Mouse (Mus musculus) embryo, embryonic 10.5 days (tissue): ENCODE measurements around the gene Trim80.

ENCODE experiments used
- DNase-seq: peaks from one replicate; pipeline ENCODE4 v3.0.0-alpha.2; 2015; ENCODE audit warnings: low spot score

Gene Trim80

DNA sequence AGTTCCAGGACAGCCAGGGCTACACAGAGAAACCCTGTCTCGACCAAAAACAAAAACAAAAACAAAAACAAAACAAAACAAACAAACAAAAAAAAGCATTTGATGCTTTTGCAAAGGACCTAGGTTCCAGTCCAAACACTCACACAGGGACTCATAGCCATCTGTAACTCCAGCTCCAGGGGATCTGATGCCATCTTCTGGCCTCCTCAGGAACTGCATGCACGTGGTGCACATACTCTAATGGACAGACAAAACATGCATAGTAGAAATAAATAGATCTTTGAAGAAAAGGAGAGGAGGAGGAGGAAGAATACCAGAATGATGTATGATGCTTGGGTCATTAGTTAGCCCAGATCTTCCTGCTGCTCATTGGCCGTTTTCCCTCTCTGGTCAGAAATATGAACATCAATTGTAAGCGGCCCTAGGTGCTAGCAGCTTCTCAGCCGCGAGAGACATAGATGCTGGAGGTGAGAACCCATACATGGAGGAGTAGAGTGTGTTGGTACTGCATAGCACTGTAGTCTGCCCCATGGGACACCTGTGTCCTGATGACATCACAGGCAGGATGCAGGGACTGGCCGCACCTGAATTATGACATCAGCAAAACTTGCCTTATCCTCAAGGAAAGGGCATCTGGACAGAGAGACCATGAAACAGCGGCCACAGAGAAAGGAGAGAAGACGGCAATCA, at the start of gene Trim80:
TSS of gene Trim80 (plus strand) at position 640 of the 690 bp plus-strand sequence.
- no peak for DNase-seq

DNA sequence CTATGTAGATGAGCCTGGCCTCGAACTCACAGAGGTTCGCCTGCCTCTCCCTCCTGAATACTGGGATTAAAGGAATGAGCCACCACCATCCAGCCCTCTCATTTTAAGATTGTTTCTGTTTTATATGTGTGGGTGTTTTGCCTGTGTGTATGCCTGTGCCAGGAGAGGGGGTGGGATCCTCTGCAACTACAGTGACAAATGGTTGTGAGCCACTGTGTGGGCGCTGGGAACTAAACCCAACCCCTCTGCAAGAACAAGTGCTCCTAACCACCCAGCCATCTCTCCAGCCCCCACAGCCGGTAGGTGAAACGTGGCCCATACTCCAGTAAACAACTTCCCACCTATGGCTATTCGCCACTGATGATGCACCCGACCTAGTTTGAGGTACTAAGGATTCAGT, 49.0 kb upstream of the Trim80 start:
- DNase-seq: no peak

DNA sequence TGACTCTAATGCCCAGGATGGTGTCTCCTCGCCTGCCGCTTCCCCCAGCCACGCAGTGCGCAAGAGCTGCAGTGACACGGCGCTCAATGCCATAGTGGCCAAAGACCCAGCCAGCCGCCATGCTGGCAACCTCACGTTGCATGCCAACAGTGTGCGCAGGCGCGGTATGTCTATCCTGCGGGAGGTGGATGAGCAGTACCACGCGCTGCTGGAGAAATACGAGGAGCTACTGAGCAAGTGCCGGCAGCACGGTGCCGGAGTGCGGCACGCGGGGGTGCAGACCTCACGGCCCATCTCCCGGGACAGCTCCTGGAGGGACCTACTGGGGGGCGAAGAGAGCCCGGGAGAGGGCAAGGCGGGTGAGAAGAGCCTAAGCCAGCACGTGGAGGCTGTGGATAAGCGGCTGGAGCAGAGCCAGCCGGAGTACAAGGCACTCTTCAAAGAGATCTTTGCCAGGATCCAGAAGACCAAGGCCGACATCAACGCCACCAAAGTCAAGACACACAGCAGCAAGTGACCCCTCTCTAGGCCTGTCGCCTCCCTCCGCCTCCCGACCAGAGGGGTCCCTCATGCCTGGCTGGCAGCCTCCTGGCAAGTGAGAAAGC, 46.5 kb upstream of the Trim80 start:
- no peak for DNase-seq

DNA sequence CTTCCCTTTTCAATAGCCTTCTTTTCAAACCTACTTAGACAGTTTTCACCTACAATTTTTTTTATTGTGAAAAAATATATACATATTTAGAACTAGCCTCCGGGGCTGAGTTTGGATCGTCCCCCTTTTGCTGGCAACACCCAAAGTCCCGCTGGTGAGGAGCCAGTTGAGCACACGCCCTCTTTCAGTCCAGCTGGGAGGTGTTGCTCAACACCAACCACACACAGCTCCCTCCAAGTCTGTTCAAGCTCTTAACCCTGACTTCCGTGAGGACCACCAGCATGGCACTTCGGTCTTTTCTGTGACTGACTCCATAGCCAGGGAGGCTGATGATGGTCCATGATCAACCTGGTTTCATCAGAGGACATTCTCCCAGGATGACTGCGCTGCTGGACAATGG, 42.3 kb upstream of the Trim80 start:
- DNase-seq: no peak

DNA sequence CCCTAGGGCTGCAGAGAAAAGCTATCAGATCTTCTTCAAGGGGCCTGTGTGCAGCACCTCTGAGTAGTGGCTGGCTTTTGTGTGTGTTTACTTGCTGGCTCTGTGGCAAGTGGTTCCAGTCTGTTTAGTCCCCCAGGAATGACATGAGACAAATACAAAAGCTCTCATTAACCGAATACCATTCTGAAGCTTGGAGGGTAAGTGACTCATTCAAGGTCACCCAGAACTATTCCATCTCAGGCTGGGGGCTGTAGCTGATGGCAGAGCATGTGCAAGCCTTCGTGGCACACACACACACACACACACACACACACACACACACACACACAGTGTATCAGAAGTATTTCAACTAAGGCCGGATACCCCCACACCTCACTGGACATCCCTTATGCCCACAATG, 40.2 kb upstream of the Trim80 start:
- no peak for DNase-seq

DNA sequence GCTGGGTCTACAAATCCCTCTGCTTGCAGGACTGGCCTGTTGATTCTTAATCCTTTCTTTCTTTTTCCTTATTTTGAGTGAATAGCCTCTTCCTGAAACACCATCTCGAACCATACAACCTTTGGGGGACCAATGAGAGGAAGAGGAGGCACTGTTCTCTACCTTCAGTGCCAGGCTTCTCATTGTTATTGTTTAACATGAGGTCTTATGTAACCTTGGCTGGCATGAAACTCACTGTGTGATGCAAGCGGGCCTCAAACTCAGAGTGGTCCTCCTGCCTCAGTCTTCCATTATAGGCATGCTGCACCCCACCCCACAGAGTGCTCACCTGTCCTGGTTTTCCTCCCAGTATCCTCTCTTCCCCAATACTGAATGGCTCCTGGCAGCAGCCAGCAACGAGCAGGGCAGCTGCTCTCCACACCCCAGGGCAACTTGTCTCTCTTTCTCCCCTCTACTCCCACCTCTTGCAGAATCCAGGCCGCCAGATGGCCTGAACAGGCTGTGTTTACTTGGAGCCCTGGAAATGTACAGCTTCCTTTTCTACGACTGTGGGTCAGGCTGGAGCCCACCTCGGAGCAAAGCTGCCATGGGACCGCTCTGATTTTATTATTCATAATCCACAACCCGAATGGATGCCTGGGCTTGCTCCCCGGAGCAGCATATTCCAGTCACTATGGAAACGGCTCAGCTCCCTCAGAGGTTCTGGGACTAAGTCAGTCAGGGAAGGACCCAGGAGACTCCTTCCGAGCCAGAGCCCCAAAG, 39.5 kb upstream of the Trim80 start:
- no peak for DNase-seq

DNA sequence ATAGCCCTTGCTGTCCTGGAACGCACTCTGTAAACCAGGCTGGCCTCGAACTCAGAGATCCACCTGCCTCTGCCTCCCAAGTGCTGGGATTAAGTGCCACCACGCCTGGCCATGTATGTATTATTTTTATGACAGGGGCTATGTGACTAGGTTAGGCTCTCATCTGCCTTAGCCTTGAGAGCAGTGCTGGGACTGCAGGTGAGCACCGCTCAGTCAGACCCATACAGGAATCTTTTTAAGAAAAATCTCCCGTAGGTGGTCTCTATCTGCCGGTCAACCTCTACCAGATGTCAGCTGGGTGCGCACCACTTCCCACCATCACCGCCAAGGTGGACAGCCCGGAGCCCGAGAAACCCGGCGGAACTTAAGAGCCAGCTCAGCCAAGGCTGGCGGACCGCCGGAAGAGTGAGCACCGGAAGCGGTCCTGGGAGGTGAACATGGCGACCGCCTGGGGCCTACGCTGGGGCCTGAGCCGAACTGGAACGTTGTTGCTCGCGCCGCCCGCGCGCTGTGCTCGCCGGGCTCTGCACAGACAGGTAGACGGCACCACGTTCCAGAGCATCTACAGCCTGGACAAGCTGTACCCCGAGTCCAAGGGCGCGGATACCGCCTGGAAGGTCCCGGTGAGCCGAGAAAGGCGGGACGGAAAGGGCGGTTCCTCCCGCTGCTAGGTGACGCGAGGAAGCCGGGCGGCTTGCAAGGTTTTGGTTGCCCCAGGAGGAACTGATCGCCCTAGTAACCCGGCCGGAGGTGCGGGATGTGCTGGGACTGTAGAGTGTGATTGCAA, 36.8 kb upstream of the Trim80 start, which contains the start of gene Mrpl58:
TSS of gene Mrpl58 (plus strand) at position 415 of the 787 bp plus-strand sequence.
- peak; percentile 92 for DNase-seq

DNA sequence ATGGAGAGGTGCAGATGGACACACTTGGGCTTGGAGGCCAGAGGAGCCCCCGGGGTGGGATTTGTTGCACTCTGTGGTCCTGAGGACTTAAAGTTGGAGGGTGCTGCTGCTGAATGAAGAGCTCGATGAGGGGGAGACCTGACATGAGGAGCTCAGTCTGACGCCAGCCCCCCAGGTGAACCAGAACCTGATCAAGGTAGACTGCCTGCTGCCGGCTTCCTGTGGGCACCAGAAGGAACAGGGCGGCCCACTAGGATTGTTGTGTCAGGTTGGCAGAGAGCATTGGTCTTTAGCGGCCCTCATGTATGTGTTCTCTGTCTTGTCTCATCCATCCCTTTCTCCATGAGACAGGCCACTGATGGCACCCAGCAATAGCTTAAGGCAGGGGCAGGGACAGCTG, 34.6 kb upstream of the Trim80 start:
- DNase-seq: no peak

DNA sequence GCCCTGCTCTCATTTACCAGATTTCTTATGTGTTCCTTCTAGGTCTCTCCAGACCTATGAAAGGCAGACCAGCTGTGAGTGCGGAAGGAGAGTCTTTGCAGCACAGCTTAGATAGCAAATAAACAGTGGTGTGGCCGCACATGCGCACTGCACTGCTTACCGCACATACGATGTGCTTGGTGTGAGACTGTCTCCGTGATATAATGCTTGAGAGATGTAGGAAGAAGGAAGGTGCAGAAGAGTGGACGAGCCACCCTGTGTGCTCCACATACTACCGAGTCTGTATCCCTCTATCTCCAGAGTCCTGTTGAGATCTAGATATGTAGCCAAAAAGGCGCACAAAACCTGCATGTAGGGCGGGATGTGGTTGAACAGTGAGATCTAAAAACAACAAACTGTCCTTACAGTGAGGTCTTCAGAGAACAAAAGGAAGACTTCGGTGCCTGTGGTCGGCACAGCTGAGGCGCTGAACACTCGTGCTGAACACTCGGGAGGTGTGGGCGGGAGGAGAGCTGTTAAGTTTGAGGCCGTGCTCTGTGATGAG, 33.4 kb upstream of the Trim80 start:
- DNase-seq: no peak

DNA sequence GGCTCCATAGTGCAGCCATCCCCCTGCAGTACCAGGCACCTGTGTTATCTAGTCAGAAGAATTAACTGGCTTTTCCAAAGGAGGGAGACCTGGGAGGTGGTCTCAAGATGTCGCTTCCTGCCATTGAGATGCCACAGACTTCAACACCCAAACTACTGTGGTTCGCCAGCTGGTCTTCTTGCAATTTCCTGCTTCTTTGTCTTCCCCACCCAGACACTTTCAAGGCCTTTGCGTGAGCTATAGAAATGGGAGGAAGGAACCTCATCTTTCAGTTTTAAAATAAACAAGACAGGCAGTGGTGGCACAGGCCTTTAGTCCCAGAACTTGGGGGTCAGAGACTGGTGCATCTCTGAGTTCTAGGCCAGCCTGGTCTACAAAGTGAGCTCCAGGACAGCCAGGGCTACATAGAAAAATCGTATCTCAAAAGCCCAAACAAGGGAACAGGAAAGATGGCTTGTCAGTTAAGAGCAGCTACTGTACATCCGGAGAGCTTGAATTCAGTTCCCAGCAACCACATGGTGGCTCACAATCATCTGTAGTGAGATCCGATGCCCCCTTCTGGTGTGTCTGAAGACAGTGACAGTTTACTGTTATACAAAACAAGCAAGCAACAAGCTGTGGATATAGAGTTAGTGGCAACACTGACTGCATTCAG, 32.0 kb upstream of the Trim80 start:
- no peak for DNase-seq

DNA sequence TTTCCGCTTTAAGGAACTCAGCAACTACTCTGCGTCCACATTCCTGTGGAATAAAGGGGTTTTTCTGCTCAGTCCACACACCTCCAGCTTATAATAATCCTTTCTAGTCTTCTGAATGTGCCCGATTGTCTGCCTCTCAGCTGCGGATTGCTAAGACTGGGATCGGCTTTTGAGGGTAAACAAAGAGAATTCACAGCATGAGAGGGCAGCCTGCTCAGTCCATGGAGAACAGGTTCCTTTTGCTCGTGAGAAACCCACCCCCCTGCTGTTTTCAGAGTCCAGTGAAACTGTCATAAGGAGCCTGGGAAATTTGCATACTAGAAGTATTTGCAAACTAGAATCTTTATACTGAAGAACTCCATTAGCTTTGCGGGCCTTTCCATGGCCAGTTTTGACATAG, 30.8 kb upstream of the Trim80 start:
- DNase-seq: peak; percentile 64

DNA sequence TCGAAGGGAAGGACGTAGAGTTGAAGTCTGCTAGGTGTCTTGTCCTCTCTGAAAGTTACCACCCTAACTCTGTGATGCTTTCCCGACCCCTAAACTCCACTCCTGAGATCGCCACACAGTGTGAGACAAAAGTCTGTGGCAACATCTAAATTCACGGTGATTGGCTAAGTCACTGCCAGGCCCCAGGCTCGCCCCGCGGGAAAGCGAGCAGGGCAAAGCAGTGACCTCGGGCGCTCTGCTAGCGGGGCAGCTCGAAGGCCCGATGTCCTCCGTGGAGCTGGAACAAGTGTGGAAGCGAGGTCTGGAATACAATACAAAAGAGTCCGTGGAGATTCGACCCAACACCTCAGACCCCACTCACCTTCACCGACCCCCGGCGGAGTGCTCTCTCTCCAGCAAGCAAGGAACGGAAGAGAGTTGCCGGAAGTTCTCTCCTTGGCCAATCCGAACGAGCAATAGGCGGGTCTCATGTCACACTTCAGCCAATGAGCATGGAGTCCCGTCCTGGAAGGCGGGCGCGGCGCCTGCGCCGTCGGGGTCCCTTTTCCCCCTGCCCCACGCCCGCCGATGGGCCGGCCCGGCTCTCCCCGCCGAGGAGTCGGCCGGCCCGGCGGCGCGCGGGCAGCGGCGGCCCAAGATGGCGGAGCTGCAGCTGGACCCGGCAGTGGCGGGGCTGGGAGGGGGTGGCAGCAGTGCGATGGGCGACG, 20.7 kb upstream of the Trim80 start, which contains the start of the genes Atp5h and Kctd2:
TSS of gene Atp5h (minus strand) at position 432 of the 707 bp plus-strand sequence.
TSS of gene Kctd2 (plus strand) at position 598 of the 707 bp plus-strand sequence.
- DNase-seq: peak; percentile 98

DNA sequence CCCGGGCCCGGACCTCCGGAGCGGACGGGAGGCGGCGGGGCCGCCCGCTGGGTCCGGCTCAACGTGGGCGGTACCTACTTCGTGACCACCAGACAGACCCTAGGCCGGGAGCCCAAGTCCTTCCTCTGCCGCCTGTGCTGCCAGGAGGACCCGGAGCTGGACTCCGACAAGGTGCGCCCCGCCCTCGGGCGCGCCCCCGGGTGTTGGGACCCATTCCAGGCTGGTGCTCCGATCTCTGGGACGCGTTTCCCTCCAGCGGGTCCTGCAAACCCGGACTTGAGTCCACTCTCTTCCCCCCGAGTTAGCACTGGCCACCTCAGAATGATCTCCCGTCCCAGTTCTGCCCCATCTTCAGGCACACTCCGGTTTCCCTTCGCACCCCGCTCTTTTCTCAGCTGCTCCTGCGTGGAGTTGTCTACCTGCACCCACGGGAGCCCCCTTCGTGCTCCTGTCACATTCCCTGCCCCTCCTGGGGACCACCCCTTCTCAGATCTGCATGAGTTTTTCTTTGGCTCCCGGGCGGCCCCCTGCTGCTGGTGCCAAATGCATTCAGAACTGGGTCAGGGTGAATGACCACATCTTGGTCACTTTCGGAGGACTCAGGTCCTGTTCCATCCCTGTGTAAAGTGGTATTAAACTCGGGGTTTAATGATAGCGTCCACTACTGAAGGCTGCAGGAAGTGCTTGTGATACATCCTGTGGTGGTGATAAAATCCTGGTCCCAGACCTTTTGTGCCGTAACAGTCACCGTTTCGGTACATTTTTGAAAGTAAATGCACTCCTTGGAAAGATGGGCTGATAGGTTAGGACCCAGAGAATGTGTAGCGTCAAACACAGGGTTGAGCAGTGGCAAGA, 19.8 kb upstream of the Trim80 start:
- peak; percentile 59 for DNase-seq

DNA sequence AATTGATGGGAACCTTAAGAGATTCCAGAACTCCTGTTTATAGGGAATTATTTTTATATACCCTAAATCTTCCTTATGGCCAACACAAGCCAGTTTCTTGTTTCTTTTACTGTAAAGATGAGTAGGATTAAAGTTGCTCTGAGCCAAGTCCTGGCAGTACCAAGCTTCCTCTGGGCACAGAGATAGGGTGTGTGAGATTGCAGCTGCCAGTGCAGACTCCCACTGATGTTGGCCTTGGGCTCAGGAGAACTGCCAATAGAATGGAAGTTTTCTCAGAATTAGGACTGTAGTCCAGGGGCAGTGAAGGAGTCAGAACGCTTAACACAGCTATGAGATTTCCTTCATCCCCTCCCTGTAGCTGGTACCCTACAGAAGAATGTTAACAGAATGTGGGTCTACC, 19.0 kb upstream of the Trim80 start:
- no peak for DNase-seq

DNA sequence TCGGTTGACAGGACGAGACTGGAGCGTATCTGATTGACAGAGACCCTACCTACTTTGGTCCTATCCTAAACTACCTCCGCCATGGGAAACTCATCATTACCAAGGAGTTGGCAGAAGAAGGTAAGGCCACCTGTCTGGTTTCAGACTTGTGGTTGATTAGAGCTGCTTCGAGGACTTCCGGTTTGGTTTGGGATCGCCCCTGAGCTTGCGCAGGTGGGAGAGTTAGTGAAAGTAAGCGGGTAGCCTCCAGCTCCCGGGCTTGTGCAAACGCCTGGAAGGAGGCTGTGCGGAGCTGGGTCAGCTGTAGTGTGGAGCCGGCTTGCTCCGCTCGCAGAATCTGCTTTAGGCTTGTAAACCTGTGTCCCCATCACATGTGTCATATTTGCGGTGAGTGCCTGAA, 18.4 kb upstream of the Trim80 start:
- no peak for DNase-seq

DNA sequence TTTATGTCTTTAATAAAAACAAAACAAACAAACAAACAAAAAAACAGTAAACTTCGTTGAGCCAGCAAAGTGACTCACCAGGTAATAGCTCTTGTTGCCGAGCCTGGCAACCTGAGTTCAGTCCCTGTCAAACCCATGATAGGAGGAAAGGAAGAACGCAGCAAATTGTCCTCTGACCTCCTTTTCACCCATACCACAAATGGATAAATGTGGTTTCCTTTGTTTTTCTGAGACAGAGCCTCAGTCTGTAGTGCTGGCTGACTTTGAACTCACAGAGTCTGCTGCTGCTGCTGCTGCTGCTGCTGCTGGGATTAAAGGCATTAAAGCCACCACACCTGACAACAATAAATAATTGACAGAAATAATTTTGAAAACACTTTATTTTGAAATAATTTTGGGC, 17.3 kb upstream of the Trim80 start:
- DNase-seq: no peak

DNA sequence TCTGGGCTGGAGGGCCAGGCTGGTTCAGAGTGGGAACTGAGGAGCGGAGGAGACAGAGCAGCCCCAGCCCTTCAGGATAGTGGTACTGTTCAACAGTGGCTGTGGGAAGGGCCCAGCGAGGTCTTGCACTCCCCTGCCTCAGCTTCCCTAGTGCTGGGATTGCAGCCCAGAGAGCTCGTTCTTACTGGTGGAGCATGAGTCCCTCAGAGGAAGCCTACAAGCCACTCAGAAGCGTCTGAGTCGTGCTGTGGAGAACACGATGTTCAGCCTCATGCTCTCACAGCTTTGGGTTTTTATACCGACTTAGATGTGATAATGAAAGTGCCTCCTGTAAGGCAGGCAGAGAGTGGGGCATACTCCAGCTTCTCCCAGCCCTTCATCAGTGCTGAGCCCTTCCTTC, 15.7 kb upstream of the Trim80 start:
- DNase-seq: no peak

DNA sequence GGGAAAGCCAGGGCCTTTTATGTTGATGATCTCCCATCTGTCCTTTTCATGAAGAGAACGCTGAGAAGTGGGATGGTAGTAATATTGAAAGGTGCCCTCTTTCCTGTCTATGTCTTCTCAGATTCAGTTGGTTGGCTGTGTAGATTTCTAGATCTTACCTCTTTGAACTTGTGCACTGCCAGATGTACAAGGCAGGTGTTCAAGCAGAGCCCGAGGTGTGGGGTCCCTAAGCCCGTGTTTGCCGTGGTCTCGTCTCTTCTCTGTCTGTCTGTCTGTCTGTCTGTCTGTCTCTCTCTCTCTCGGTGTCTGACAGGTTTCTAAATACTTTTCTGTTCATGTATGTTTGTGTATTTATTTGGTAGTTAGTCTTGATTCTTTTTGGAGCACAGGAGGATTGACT, 14.7 kb upstream of the Trim80 start:
- no peak for DNase-seq

DNA sequence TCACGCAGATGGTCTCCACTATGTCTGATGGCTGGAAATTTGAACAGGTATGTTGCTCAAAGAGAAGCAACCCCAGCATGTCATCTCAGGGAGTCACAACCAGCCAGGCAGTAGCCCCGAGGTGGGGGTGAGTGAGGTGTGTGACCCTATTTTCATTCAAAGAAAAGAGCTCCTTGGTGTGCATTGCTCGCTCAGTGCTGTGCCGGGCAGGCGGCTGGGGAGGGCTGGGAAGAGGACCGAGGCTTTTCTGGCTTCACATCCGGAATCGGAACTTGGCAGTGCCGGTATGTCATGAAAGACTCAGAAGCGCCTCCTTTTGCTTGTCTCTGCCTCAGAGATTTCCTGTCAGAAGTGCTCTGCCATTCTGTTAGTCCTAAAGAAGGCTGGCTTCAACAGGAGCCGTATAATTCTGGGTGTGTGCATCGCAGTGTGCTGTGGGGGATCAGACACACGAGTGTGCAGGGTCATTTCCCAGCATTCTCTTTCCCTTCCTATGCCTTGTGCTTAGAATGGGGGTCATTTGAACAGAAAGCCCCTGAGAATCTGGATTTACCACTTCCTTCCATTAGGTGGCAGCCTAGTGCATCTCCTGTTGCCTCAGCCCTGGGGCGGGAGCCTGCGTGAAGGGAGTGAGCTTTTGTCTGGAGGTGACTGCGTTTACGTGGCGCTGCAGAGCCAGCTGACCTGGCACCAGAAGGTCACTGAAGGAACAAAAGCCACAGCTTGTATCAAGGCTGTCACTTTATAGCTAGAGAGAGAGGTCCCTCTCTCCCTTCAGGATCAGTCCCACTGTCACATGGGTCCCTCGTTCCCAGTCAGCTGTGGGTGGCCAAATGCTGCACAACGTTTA, 12.6 kb upstream of the Trim80 start:
- peak; percentile 95 for DNase-seq
